Mouse (Mus musculus) lung, adult 2 months (tissue): ENCODE measurements around the gene Lsamp. TPM values are rescaled to one million over a fixed set of nuclear protein-coding genes. Genes with fewer than 3 reads are reported as not detected.

Experiments used
- DNase-seq: peaks from one replicate; pipeline ENCODE4 v3.0.0; 2022
- H3K4me1 ChIP-seq: fragments of 200-500 bp; 2 replicates; pipeline ENCODE4 v1.6.1; 2011; ENCODE audit warnings: low read length; ENCODE audit not compliant: control insufficient read depth, insufficient read depth
- H3K4me3 ChIP-seq: fragments of 200-500 bp; replicated peaks from 2 replicates; pipeline ENCODE3; 2011; ENCODE audit warnings: low read depth, mild to moderate bottlenecking, control low read depth, low read length; ENCODE audit errors: extremely low read depth
- CTCF ChIP-seq: fragments of 200-500 bp; IDR thresholded peaks from 2 replicates; pipeline ENCODE4 v1.5.1; 2011; ENCODE audit warnings: mild to moderate bottlenecking, low read length, control low read depth; ENCODE audit not compliant: insufficient read depth
- POLR2A ChIP-seq: fragments of 200-500 bp; IDR thresholded peaks from 2 replicates; pipeline ENCODE4 v1.6.1; 2011; ENCODE audit warnings: low read depth, mild to moderate bottlenecking, control low read depth, low read length, borderline replicate concordance; ENCODE audit errors: extremely low read depth
- WGBS: fragments of 180-500 bp; shearing (Covaris S2); methylation state at CpG from one replicate; pipeline ENCODE4 v1.1.7; 2018; 5-methylcytosine and 5-hydroxymethylcytosine counted together
- polyA plus RNA-seq: library from polyadenylated mRNA; depleted of rRNA; stranded (reverse); fragments of >200 nt; gene quantifications from 2 replicates; pipeline ENCODE4 v1.2.3, GENCODE M21; 2012

The Lsamp gene
- polyA plus RNA-seq, 1 experiment = 0.28 TPM

DNA sequence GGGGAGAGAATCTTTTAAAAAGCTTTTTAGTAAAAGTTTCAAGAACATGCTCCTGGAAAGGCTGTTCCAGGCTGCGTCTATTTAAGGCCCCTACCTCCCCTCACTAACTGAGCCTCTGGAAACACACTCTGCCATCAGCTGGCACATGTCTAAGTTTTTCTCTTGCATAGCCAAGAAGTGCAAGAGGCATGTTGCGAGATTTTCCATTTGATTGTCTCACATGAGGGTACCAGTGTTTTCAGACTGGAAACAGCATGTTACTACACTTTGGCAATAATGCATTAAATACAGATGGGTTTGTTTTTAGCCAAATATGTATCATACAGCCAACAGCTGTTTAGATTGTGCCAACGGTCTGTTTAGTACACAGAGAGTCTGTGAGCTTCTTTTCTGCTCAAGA is 958.1 kb downstream of the Lsamp start:
- DNase-seq = no peak
- no peak for TF ChIP-seq POLR2A
- no peak for TF ChIP-seq CTCF
- Histone ChIP-seq H3K4me3 (no peak overlapping the region), H3K4me1 (no peaks in the 10 kb centered on the region)
- WGBS = 70% methylated on average over 3 of the region's 3 CpGs

- no peak for DNase-seq
- TF ChIP-seq POLR2A (no peak), CTCF (no peak)
- Histone ChIP-seq H3K4me1 (no peaks in the 10 kb centered on the region), H3K4me3 (no peak overlapping the region)
- WGBS = 14% methylated on average over 1 of the region's 1 CpGs
Observed at GRCm38 (mm10) chr16:40945834-40946233, 961.7 kb downstream of the Lsamp start.

DNA sequence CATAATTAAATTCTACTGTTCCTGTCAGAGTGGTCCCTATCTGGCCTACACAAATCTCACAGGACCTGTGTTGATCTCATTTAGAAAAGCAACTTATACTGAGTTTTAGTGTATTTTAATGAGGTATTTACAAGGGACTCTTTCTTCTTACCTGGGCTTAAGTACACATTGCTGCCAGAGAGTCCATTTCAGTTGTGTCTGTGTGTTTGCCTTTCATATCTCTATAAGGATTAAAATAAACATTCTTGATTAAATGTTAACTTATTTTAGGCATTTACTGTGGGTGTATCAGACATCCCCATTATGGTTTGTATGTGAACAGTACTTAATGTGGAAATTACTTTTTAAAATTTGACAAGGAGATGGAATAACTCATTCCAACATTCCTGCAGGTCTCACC is 963.9 kb downstream of the Lsamp start:
- no peak overlapping the region for H3K4me3 ChIP-seq
- DNase-seq = no peak
- no peak for TF ChIP-seq POLR2A
- no peak for TF ChIP-seq CTCF
- no peaks in the 10 kb centered on the region for H3K4me1 ChIP-seq

DNA sequence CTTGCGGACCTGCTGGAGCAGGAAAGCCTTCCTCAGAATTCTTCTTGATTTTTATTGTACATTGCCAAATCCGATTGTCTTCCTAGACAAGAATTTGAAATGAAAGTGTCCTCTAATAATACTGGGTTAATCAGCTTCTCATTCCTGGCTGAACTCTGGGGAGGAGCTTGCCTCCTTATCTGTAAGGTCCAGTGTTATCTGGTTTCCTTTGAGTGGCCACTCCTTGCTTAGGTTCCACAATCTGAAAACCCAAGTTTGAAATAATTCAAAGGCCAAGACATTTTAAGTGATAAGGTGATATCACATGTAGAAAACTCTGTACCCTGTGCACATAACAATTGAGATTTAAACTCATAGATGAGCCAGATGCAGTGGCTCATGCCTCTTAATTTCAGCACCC is 975.0 kb downstream of the Lsamp start:
- TF ChIP-seq CTCF = no peak
- no peak for TF ChIP-seq POLR2A
- WGBS = 53% methylated on average over 2 of the region's 2 CpGs
- Histone ChIP-seq H3K4me1 (no peaks in the 10 kb centered on the region), H3K4me3 (no peak overlapping the region)
- DNase-seq = no peak

GRCm38 (mm10) chr16:40960586-40960985 is 976.4 kb downstream of the Lsamp start:
- TF ChIP-seq POLR2A (no peak), CTCF (no peak)
- no peak for DNase-seq
- WGBS = 43% methylated on average over 1 of the region's 1 CpGs
- H3K4me1 ChIP-seq = no peaks in the 10 kb centered on the region
- no peak overlapping the region for H3K4me3 ChIP-seq

DNA sequence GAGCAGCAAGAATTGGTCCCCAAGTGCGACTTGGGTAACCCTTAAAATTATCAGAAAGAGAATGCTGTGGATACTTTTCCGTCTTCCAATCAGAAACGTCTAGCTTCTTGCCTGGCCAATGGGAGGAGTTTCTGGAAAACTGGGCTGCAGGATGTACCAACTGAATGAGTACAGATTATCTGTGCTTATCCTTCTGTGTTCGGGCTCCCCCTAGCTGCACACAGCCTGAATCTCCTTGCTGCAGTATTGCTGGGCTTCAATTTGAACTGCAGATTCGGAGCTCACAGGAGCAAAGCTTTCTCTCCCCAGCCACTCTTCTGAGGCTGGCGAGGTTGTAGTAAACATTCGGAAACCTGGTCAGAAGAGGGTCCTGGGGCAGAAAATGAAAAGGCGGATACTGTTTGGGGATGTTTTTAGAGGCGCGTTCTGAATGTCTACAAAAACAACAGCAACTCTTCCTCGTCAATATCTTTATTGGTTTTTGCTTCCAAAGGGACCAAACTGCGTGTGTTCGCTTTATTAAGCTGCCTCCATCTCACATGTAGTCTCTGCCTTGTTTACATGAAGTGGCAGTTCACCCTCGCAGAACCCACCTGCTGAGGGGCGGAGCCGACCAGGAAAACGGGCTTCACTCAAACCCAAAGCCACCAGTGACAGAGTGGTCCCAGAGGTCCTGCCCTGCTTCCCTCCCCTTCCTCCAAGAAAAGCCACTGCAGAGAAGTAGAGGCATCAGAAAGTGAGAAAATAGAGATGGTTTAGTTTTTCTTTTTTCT is 984.1 kb downstream of the Lsamp start:
- 21% methylated on average over 17 of the region's 17 CpGs for WGBS
- no peak overlapping the region for H3K4me3 ChIP-seq
- H3K4me1 ChIP-seq = no peaks in the 10 kb centered on the region
- peak; percentile 4 for DNase-seq
- TF ChIP-seq POLR2A = no peak
- TF ChIP-seq CTCF = peak; percentile 52

DNA sequence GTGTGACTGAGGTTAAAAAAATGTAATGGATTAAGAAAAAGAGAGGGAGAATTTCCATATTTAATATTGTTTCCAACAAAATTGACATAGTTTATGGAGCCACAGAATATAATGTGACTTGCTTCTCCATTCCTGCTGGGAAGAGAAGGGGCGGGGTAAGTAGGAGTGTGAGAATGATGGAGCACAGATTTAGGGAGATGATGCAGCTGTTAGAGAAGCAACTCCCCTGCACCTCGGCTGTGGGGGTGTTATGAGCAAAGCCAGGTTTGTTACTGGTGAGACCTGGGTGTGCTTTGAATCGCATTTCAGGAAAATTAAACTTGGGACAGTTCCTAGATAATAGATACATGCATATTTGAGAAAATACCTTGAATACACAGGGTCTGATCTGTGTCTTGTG is 987.2 kb downstream of the Lsamp start:
- H3K4me1 ChIP-seq = no peaks in the 10 kb centered on the region
- 49% methylated on average over 3 of the region's 3 CpGs for WGBS
- no peak for DNase-seq
- no peak overlapping the region for H3K4me3 ChIP-seq
- TF ChIP-seq CTCF = no peak
- TF ChIP-seq POLR2A = no peak

DNA sequence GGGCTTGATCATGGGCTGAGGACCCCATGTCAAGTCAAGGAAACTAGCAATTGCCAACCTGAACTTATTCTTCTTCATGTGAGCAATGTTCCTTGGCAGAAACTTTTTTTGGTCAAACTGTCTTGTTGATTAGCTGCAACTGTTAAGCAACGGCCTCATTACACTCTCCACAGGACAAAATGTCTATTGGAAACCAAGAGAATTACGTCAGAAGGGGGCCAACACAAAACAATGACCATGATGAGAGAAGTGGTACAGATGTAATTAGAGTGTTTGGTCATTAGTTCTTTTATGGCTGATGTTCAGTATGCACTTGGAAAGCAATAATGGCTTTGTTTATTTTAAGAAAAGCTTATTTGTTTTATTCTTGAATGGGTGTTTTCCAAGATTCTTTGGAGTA is 989.9 kb downstream of the Lsamp start:
- no peak for DNase-seq
- WGBS = 47% methylated on average over 2 of the region's 2 CpGs
- H3K4me1 ChIP-seq = no peaks in the 10 kb centered on the region

DNA sequence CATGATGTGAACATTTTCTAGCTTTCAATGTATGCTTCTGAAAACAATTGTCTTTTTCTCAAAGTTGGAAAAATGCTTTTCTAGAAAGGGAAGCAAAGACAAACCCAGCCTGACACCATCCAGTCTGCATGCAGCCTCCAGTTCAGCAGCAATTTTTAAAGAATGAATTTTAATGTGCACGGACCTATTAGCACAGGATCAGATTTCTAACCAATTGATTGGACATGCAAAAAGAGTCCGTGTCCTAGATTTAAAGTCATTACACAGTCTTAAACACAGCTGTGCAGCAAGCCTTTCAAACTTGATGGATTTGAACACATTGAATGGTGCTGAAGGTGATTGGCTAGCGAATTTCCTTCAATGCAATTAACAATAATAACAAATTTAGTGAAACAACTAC is 998.9 kb downstream of the Lsamp start:
- Histone ChIP-seq H3K4me1 (no peaks in the 10 kb centered on the region), H3K4me3 (no peak overlapping the region)
- 63% methylated on average over 3 of the region's 3 CpGs for WGBS
- DNase-seq = no peak
- TF ChIP-seq POLR2A (no peak), CTCF (no peak)

More for the DNA sequence above, 989.9 kb downstream of the Lsamp start:
- no peak overlapping the region for H3K4me3 ChIP-seq
- TF ChIP-seq CTCF = no peak
- TF ChIP-seq POLR2A = no peak

DNA sequence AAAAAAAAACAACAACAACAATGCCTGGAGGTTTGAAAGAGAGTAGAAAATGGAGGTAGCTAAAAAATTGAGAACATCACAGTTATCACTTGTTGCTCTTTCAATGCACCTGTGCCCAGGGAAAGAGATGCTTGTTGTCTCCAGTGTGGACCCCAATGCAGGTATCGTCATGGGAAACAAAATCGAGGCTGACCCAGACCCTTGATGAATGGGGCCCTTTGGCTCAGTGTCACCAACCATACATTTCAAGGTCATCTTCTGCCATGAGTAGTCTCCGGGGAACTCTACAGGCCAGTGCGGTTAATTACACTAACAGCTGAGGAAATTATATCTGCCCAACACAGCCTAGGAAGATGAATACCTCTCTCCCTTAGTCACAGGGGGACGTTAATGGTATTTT is 1023.4 kb downstream of the Lsamp start:
- DNase-seq = no peak
- TF ChIP-seq POLR2A = no peak
- TF ChIP-seq CTCF = no peak
- no peak overlapping the region for H3K4me3 ChIP-seq
- 75% methylated on average over 5 of the region's 5 CpGs for WGBS
- H3K4me1 ChIP-seq = no peaks in the 10 kb centered on the region

DNA sequence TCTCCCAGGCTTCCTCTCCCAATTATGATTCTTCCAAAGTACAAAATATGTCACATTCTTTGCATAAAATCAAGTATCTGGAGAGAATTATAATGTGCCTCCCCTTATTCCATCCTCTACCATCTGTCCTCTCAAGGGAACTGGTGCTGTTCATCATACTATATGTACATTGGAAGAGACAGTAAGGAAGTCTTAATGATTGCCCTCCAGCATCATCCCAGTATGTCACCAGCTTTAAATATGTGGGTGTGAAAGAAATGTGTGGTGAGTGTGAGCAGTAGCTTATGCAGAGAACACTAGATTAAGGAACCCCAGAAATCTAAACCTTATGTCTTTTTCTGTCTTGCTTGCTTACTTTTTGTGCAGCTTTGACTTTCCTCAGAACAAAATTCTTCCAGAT is 1050.6 kb downstream of the Lsamp start:
- TF ChIP-seq POLR2A (no peak), CTCF (no peak)
- Histone ChIP-seq H3K4me1 (no peaks in the 10 kb centered on the region), H3K4me3 (no peak overlapping the region)
- no peak for DNase-seq
